Mouse (Mus musculus) testis, postnatal 14 days (tissue): Measurements from ENCODE around the gene H2-T3.
"Not testable (repeated sequence)": the region's sequence is repeated elsewhere in the genome, so short reads cannot be mapped to it uniquely, and the experiment has no call there.

ENCODE experiments used
- DNase-seq: peaks from one replicate; pipeline ENCODE4 v3.0.0; 2021; ENCODE audit warnings: low spot score

The H2-T3 gene

DNA sequence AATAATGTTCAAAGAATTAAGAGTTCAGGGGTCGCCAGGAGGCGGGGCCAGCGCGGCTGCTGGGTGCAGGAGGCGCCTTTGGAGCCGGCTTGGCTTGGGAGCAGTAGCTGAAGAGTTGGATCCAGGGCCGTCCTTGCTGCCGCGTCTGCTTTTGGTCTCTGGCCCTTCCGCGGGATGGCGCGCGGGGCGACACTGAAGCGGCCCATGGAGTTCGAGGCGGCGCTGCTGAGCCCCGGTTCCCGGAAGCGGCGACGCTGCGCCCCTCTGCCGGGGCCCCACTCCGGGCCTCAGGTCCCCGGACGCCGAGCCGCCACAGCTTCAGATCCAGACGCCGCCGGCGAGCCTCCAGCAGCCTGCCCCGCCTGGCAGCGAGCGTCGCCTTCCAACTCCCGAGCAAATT lies 11.1 kb downstream of the H2-T3 start:
- not testable (repeated sequence) for DNase-seq

DNA sequence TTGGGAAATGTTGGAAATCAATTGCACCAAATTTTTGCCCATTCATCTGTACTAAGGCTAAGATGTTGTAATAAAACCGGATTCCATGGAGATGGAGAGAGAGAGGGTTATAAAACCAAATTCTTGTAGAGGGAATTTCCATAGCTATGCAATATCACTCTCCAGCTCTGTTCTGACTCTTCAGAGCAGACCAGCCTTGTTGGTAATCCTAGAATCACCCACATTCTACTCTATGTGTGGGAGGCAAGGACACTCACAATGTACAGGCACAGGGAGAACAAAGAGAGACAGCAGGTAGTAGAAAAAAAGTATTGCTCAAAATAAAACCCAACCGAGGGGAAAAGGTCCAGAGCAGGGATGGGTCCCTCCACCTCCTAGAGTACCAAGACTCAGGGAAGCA lies 14.0 kb downstream of the H2-T3 start:
- not testable (repeated sequence) for DNase-seq

DNA sequence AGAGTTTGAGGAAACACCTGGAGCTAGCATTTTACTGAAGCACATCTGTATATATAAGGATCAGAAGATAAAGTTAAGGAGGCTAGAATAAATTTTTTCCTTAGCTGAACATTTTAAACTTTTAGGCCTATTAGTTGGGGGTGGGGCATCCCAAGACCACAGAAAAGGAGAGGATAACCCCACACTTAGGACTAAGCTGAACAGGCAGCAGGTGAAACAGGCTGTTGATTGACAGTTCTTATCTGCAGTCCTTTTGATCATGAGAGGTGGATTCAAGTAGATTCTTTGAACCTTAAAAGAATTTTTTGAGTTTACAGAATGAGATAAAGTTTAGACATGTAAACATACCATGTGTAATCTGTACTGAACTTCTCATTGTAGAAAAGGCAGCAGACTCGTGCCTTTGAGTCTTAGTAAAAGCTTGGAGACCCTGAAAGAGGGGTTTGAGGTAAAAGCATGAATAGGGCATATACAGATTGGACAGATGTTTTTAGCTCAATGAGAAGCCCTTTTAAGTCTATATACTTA lies 19.7 kb downstream of the H2-T3 start:
- DNase-seq: no peak

DNA sequence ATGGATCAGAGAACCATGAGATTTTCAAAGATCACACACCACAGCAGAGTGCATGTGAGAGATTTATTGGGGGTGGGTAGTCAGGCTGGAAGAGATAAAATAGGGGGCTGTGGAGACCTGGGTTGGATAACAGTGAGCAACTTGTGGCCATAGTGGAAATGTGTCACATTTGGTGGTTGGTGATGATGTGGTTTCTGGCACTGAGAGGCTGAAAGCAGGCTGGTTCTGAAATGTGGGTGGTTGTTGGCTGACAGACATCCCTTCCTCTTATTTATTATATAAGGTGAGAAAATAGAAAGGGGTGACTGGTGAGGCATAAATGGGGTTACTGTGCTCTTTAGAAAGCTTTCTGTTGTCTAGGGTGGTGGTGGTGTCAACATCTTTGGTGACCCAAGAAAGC lies 20.3 kb downstream of the H2-T3 start:
- no peak for DNase-seq

DNA sequence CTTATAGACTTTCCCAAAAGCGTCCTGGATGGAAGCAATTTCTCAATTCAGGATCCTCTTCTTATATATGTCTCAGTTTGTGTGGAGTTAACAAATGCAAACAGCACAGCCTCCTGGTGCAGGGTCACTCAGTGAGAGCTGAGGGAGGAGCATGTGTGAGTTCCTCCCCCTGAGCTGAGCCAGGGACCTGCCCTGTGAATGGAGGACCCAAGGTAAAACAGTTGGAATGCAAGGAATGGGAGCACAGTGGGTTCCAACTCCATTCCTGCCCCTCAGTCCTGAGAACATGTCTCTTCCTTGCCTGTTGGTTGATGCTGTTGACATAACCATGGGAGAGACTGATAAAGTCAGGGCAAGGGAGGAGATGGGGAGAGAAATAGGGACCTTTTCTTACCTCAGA lies 21.0 kb downstream of the H2-T3 start:
- DNase-seq: not testable (repeated sequence)

DNA sequence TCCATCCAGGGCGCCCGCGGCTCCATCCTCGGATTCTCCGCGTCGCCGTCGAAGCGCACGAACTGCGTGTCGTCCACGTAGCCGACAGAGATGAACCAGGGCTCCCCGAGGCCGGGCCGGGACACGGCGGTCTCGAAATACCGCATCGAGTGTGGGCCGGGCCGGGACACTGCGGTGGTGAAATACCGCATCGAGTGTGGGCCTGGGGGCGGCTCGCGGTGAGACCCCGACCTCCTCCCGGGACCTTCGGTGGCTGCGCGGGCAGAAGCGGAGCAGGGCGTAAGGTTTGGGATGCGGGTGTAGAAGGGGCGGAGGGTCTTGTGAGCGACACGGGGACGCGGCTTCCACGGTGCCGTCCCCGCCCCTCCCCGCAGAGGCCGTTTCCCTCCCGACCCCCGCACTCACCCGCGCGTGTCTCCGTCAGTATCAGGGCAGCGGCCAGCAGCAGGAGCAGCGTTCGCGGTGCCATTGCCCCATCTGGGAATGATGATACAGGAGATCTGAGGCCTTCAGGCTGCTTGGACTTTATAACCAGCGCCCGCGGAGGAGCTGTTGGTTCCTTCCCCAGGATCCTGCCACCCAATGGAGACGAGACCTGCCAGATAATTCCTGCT lies 21.9 kb downstream of the H2-T3 start, which contains the start of gene Gm8909:
Gene Gm8909 (minus strand): TSS at position 499 of the 614 bp plus-strand sequence.
- DNase-seq: no peak

DNA sequence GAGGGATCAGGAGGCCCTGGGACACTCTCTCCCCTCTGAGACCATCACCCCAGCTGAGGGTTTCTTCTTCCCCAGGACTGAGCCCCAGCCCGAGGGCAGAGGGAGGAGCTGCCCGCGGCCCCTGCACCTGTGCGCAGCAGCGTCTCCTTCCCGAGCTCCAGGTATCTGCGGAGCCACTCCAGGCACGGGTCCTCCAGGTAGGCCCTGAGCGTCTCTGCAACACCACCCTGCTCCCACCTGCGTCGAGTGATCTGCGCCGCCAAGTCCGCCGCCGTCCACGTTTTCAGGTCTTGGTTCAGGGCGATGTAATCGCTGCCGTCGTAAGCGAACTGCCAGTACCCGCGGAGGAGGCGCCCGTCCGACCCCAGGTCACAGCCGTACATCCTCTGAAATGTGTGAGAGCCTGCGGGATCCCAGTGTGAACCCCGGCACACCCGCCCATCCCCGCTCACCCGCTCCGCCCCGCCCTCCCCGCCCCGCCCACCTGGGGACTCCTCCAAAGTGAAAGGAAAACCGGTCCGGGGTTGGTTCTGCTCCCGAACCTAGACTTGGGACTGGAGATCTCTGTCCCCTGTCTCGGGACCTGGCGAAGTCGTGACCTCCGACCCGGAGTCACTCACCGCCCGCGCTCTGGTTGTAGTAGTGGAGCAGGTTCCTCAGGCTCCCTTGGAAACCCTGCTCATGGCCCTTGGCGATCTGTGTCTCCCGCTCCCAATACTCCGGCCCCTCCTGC lies 22.6 kb downstream of the H2-T3 start:
- no peak for DNase-seq

DNA sequence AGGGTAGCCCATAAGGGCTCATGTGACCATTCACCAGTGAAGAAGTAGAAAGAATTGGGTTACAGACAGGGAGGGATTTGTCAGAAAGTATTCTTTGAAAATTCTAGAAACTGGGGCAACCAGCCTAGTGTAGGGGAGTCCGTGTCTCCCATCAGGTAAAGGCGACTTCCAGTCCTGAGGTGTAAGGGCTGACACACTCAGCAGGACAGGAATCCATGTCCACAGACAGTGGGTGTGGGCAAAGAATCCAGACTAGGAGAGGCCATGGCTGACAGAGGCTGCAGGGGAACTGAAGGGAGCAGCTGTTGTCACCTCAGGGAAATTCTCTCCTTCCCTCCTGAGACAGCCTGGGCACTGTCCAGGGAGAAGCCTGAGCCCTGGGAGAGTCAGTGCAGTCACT lies 23.2 kb downstream of the H2-T3 start:
- not testable (repeated sequence) for DNase-seq

DNA sequence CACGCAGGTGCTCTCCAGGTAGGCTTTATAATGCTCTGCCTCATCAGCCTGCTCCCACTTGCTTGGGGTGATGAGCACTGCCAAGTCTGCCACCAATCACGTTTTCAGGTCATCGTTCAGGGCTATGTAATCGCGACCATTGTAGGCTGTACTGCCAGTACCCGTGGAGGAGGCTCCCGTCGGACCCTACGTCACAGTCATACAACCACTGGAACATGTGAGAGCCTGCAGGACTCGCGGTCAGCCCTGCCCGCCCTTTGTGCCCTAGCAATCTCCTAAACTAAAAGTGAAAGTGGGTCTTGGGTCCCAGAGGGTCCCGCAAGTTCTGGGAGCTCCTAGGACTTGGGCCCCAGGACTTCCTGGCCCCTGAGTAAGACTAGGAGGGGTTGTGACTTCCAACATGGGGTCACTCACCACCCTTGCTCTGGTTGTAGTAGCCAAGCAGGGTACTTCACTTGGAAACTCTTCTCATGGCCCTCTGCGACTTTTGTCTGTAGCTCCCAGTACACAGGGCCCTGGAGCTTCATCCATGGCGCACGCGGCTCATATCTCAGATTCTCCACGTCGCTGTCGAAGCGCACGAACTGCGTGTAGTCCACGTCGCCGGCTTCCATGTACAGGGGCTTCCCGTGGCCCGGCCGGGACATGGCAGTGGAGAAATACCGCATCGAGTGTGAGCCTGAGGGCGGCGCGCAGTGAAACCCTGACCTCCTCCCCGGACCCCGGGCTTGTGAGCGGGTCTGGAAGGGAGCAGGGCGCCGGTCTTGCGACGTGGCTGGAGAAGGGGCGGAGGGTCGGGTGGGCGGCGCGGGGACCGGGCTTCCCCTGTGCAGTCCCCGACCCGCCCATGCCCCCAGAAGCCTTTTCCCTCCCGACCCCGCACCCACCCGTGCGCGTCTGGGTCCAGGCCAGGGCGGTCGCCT lies 28.7 kb downstream of the H2-T3 start:
- DNase-seq: no peak

DNA sequence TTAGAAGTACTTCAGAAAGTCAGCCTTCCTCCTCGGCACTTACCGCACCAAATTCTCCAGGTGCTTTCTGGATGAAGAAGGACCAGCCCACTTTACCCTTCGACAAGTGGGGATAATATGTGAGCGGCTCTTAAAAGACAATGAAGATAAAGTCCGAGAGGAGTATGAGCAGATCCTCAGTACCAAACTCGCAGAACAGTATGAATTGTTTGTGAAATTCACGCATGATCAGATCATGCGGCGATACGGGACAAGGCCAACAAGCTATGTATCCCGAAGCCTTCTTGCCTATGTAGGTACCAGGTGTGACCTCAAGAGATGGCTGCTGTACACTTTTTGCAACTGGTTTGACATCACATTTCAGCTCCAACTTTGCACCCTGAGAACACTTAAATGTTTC lies 31.8 kb downstream of the H2-T3 start:
- DNase-seq: not testable (repeated sequence)

DNA sequence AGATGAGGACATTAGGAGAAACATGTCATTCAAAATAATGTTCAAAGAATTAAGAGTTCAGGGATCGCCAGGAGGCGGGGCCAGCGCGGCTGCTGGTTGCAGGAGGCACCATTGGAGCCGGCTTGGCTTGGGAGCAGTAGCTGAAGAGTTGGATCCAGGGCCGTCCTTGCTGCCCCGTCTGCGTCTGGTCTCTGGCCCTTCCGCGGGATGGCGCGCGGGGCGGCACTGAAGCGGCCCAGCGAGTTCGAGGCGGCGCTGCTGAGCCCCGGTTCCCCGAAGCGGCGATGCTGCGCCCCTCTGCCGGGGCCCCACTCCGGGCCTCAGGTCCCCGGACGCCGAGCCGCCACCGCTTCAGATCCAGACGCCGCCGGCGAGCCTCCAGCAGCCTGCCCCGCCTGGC lies 32.3 kb downstream of the H2-T3 start:
- DNase-seq: not testable (repeated sequence)

DNA sequence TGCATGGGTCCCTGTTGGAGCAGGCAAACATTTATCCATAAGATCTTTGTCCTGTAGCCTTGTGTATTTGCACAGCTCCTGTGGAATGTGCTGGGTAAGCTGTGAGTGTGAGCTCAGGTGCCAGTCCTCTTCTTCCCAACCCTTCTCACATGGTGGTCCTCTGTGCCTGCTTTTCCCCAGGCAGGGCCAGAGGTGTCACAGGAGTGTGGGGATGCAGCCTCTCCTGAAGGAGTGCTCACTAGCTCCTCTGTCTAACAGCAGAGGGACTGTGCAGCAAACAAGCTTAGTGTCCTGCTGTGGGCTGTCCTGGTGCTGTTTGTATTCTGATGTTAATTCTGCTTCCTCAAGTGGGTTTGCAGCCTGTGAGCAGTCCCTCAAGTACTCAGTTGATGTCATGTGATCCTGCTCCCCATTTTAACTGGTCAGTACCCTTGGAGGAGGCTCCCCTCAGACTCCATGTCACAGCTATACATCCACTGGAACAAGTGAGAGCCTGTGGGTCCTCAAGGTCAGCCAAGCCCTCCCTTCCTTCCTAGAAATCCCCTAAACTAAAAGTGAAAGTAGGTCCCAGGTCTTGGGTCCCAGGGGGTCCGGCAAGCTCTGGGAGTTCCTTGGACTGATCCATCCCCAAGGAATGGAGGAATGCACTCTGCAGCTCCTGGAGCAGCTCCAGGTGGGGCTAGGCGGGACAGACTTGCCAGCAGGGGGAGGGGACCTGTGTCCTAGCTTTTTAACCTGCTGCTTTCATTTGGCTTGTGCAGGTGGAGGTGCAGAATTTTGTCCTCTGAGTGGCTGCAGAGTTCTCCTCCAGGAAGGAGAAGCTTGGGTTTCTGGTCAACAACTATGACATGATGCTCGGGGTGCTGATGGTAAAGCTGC lies 35.6 kb downstream of the H2-T3 start:
- DNase-seq: no peak

DNA sequence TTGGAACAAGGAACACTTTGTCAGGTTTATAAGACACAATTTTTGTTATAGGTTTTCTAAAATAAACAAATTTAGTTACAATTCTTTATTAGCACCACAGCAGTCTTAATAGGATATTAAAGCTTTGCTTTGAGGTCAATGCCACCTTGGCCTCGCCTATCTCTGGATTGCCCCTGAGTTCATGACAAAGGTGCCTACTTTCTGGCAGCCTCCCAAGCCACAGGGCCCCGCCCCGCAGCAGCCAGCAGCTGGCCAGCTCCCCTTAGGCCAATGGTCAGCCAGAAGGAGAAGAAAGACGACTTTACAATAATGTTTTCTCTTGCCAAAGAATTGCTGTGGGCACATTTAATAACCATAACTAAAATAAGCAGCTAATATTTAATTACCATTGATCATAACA lies 38.9 kb downstream of the H2-T3 start:
- not testable (repeated sequence) for DNase-seq

DNA sequence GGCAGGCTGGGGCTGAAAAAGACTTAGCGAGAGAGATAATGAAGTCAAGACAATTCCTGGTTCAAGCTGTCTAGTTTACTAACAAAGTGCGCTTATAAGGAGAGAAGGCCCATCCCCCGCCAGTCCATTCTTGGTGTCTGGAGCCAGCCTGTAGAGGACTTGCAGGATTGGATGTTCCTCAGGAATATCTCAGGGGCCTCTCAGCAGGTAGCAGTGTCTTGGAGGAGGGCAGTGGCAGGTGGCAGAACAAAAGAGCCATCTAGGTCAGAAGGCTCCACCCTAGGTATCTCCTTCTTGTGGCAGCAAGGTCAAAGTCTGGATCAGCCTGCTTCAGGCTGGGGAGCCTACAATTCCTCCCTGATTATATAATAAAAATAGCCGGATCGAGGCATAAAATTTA lies 41.6 kb downstream of the H2-T3 start:
- not testable (repeated sequence) for DNase-seq

DNA sequence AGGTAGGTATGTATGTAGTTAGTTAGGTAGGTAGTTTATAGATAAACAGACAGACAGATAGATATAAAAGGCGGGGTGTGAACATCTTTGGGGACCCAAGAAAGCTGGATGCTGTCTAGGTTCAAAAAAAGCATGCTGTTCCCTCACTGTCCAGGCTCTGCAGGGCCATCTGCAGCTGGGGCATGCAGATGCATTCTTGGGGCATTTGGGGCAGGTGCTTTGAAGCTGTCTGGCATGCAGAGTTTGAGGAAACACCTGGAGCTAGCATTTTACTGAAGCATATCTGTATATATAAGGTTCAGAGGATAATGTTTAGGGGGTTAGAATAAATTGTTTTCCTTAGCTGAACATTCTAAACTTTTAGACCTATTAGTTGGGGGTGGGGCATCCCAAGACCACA lies 43.1 kb downstream of the H2-T3 start:
- not testable (repeated sequence) for DNase-seq

DNA sequence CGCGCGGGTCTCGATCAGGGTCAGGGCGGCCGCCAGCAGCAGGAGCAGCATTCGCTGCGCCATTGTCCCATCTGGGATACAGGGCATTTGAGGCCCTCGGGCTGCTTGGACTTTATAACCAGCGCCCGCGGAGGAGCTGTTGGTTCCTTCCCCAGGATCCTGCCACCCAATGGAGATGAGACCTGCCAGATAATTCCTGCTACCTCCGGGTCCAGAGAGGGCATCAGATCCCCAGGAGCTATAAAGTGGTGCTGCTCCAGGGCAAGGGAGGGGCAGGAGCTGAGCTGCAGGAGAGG lies 44.3 kb downstream of the H2-T3 start:
- DNase-seq: not testable (repeated sequence)

DNA sequence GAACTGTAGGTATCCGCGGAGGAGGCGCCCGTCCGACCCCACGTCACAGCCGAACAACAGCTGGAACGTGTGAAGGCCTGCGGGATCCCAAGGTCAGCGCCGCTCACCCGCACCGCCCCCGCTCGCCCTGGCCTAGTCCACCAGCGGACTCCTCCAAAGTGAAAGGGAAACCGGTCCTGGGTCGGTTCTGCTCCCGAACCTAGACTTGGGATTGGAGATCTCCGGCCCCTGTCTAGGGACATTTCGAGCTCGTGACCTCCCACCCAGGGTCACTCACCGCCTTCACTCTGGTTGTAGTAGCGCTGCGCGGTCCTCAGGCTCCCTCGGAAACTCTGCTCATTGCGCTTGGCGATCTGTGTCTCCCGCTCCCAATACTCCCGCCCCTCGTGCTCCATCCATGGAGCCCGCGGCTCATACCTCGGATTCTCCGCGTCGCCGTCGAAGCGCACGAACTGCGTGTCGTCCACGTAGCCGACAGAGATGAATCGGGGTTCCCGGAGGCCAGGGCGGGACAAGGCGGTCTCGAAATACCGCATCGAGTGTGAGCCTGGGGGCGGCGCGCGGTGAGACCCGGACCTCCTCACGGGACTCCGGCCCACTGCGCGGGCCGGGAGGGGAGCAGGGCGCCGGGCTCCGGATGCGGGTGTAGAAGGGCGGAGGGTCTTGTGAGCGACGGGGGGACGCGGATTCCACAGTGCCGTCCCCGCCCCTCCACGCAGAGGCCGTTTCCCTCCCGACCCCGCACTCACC lies 44.8 kb downstream of the H2-T3 start:
- DNase-seq: no peak

DNA sequence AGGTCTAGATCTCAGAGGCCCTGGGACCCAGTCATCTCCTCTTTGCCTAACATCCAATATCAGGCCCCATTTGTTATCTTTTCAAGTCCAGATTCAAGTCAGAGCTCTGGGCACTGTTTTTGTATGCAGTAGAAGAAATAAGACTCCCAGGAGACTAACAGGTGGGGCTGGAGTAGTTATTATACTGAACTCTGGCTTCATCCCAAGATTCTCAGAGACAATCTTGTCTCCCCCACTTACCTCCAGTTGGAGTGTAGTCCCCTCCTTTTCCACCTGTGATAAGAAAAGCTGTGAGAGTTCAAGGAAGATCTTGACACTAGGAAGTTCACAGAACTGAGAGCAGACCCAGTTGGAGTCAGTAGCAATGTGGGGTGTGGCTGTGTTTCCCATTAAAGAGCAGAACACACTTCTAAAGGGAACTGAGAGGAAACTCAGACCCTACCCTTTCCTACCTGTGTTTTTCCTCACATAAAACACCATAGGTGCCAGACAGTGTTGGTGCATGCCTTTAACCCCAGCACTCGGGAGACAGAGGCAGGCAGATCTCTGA lies 53.7 kb downstream of the H2-T3 start:
- DNase-seq: not testable (repeated sequence)
